Mouse (Mus musculus): ENCODE measurements at regions not wholly inside any gene's neighbourhood (a gene's known extent, or its start where the extent isn't known, plus 50 kb on each side); places are given as distances from the start of the nearest gene placed in this dataset.

- no peak for TF ChIP-seq POLR2A (IDR thresholded peaks at IDR 0.05; ENCODE audit: extremely low read depth, insufficient read depth, low read length)
- TF ChIP-seq CTCF (IDR thresholded peaks at IDR 0.05; ENCODE audit: low read depth, low read length), result no peak
Measured at GRCm38 (mm10) chr17:51357690-51358361, 178.7 kb upstream of the Tbc1d5 start.
